Mouse (Mus musculus) MEL (cell line): Measurements from ENCODE around the gene Dnttip2.

ENCODE experiments used
- CHD1 ChIP-seq: IDR thresholded peaks from 2 replicates; pipeline ENCODE4 v1.6.1; 2012; ENCODE audit warnings: low read depth, mild to moderate bottlenecking, inconsistent platforms, low read length, improper control_type of control experiment
- CTCF ChIP-seq, 3 experiments: IDR thresholded peaks in 2 of 3; conservative IDR thresholded peaks in 1 of 3; 2 replicates each; pipeline ENCODE4 v1.5.1; 2011 to 2012; ENCODE audit warnings: low read length in 3 of 3, low read depth in 2 of 3, mild to moderate bottlenecking in 2 of 3, improper control_type of control experiment in 1 of 3, inconsistent platforms in 1 of 3, mixed read lengths in 1 of 3, moderate library complexity in 1 of 3; ENCODE audit not compliant: control insufficient read depth in 1 of 3, insufficient read depth in 1 of 3, poor library complexity in 1 of 3, severe bottlenecking in 1 of 3
- ELF1 ChIP-seq: IDR thresholded peaks from 2 replicates; pipeline ENCODE4 v1.6.1; 2014; ENCODE audit warnings: low read depth, mild to moderate bottlenecking, inconsistent platforms, low read length, improper control_type of control experiment, moderate library complexity
- EP300 ChIP-seq, 2 experiments: IDR thresholded peaks; 2 replicates each; pipeline ENCODE4 v1.6.1; 2011; ENCODE audit warnings: improper control_type of control experiment in 2 of 2, low read length in 2 of 2, low read depth in 1 of 2, mild to moderate bottlenecking in 1 of 2
- ETS1 ChIP-seq: IDR thresholded peaks from 2 replicates; pipeline ENCODE4 v1.6.1; 2012; ENCODE audit warnings: low read depth, mild to moderate bottlenecking, inconsistent platforms, low read length, improper control_type of control experiment, moderate library complexity
- HCFC1 ChIP-seq: IDR thresholded peaks from 2 replicates; pipeline ENCODE4 v1.6.1; 2012; ENCODE audit warnings: low read depth, mild to moderate bottlenecking, inconsistent platforms, low read length, improper control_type of control experiment, moderate library complexity
- MAX ChIP-seq: IDR thresholded peaks from 2 replicates; pipeline ENCODE4 v1.6.1; 2011; ENCODE audit warnings: low read length, improper control_type of control experiment
- MEF2A ChIP-seq: IDR thresholded peaks from 2 replicates; pipeline ENCODE4 v1.6.1; 2014; ENCODE audit warnings: low read depth, mild to moderate bottlenecking, inconsistent platforms, low read length, improper control_type of control experiment; ENCODE audit not compliant: poor library complexity, insufficient replicate concordance, severe bottlenecking; ENCODE audit errors: extremely low read depth
- NELFE ChIP-seq: IDR thresholded peaks from 2 replicates; pipeline ENCODE4 v1.6.1; 2011; ENCODE audit warnings: low read depth, low read length, improper control_type of control experiment
- POLR2A ChIP-seq, 2 experiments: IDR thresholded peaks; 2 replicates each; pipeline ENCODE4 v1.6.1; 2011 to 2012; ENCODE audit warnings: low read length in 2 of 2, mild to moderate bottlenecking in 2 of 2, control low read depth in 1 of 2, improper control_type of control experiment in 1 of 2, low read depth in 1 of 2, moderate library complexity in 1 of 2; ENCODE audit not compliant: control insufficient read depth in 1 of 2, insufficient read depth in 1 of 2, poor library complexity in 1 of 2
- RAD21 ChIP-seq: IDR thresholded peaks from 2 replicates; pipeline ENCODE4 v1.6.1; 2011; ENCODE audit warnings: mild to moderate bottlenecking, low read depth, low read length, improper control_type of control experiment
- USF1 ChIP-seq: IDR thresholded peaks from 2 replicates; pipeline ENCODE4 v1.6.1; 2014; ENCODE audit warnings: low read depth, mild to moderate bottlenecking, inconsistent platforms, low read length, improper control_type of control experiment, moderate library complexity
- ZNF384 ChIP-seq: IDR thresholded peaks from 2 replicates; pipeline ENCODE4 v1.6.1; 2012; ENCODE audit warnings: low read depth, mild to moderate bottlenecking, inconsistent platforms, low read length, improper control_type of control experiment

DNA sequence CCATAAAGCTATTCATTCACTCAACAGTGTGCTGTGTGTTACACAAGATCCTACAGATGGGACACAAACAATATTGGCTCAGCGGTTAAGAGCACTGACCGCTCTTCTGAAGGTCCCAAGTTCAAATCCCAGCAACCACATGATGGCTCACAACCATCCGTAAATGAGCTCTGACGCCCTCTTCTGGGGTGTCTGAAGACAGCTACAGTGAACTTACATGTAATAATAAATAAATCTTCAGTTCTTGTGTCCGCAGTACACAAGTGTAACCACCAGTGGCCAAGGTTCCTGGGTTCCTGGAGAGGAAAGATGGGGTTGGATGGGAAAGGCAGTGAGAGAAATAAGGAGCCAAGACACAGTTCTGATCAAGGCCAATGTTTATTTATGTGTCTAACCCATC lies 4.2 kb upstream of the Dnttip2 start:
- 0 out of 4 replicates have a peak, but pooled peaks of 1 of the 2 experiments have one; percentile 37 for TF ChIP-seq POLR2A (IDR thresholded peaks at IDR 0.05; ENCODE audit: control insufficient read depth in 1 of 2, insufficient read depth in 1 of 2, low read depth in 1 of 2, low read length in 2 of 2, poor library complexity in 1 of 2)
- TF ChIP-seq CHD1 = no peak
- no peak for TF ChIP-seq NELFE
- peak in 2 of 3 experiments; percentile 29 to 34; a peak in 4 of 6 replicates for TF ChIP-seq CTCF (IDR thresholded peaks at IDR 0.05 in 2 of 3, conservative IDR thresholded peaks at IDR 0.05 in 1 of 3; ENCODE audit: control insufficient read depth in 1 of 3, insufficient read depth in 1 of 3, low read depth in 2 of 3, low read length in 3 of 3, poor library complexity in 1 of 3, severe bottlenecking in 1 of 3)
- no peak for TF ChIP-seq EP300 (IDR thresholded peaks at IDR 0.05; ENCODE audit: low read depth in 1 of 2, low read length in 2 of 2)
- no peak for TF ChIP-seq MAX
- TF ChIP-seq ELF1 = no peak
- no peak for TF ChIP-seq ETS1
- no peak for TF ChIP-seq RAD21
- no peak for TF ChIP-seq MEF2A
- no peak for TF ChIP-seq HCFC1
- TF ChIP-seq ZNF384 = no peak
- TF ChIP-seq USF1 = no peak
